Mouse (Mus musculus): Measurements from ENCODE around the gene Sik3. TPM values are rescaled to one million over a fixed set of nuclear protein-coding genes. Genes with fewer than 3 reads are reported as not detected.

The Sik3 gene
- polyA plus RNA-seq, 1 experiment from 2014 or later, result 5.0 TPM

- no peak for TF ChIP-seq EP300 (IDR thresholded peaks at IDR 0.05; ENCODE audit: low read depth)
- TF ChIP-seq CTCF (IDR thresholded peaks at IDR 0.05; ENCODE audit: low read depth), result no peak
- DNase-seq (no peak), ATAC-seq (no peak)
- H3K4me2 ChIP-seq (ENCODE audit: low read depth, low read length), result no peak overlapping the region
- H3K36me3 ChIP-seq (replicated peaks; ENCODE audit: insufficient read depth, low read length), result peaks cover 47% of the 10 kb centered on the region
- peaks cover 19% of the 10 kb centered on the region for H3K4me1 ChIP-seq (ENCODE audit: insufficient read depth)
- H3K9me3 ChIP-seq (ENCODE audit: low read length), result no peaks in the 10 kb centered on the region
- WGBS (ENCODE audit: insufficient replicate concordance), result 54% methylated on average over 2 of the region's 2 CpGs
- H3K4me3 ChIP-seq (ENCODE audit: low read depth, low read length), result no peak overlapping the region
- H3K27me3 ChIP-seq (ENCODE audit: insufficient read depth, low read length), result no peaks in the 10 kb centered on the region
- H3K27ac ChIP-seq (ENCODE audit: low read depth), result peak overlapping the region; percentile 73
- no peak overlapping the region for H3K9ac ChIP-seq (replicated peaks)
Measured at GRCm38 (mm10) chr9:46199609-46200008, 187.0 kb downstream of the Sik3 start.

- H3K4me3 ChIP-seq (ENCODE audit: low read depth, low read length), result no peak overlapping the region
- peaks cover 42% of the 10 kb centered on the region for H3K36me3 ChIP-seq (replicated peaks; ENCODE audit: insufficient read depth, low read length)
- H3K9me3 ChIP-seq (ENCODE audit: low read length), result no peaks in the 10 kb centered on the region
- H3K4me1 ChIP-seq (ENCODE audit: insufficient read depth), result peaks cover 12% of the 10 kb centered on the region
- no peak overlapping the region for H3K4me2 ChIP-seq (ENCODE audit: low read depth, low read length)
- H3K9ac ChIP-seq (replicated peaks), result no peak overlapping the region; the same call in 1 of the 2 replicates
- WGBS (ENCODE audit: insufficient replicate concordance), result 30% methylated on average over 10 of the region's 10 CpGs
- peak; percentile 77 for ATAC-seq
- peak; percentile 45 for DNase-seq
- H3K27ac ChIP-seq (ENCODE audit: low read depth), result peak overlapping the region; percentile 80
- H3K27me3 ChIP-seq (ENCODE audit: insufficient read depth, low read length), result no peaks in the 10 kb centered on the region
- TF ChIP-seq CTCF (IDR thresholded peaks at IDR 0.05; ENCODE audit: low read depth), result no peak
- peak; percentile 80 for TF ChIP-seq EP300 (IDR thresholded peaks at IDR 0.05; ENCODE audit: low read depth)
Measured at GRCm38 (mm10) chr9:46206834-46207500, 194.3 kb downstream of the Sik3 start.

- H3K4me2 ChIP-seq (ENCODE audit: low read depth, low read length), result no peak overlapping the region
- H3K27me3 ChIP-seq (ENCODE audit: insufficient read depth, low read length), result no peaks in the 10 kb centered on the region
- no peaks in the 10 kb centered on the region for H3K9me3 ChIP-seq (ENCODE audit: low read length)
- H3K4me3 ChIP-seq (ENCODE audit: low read depth, low read length), result no peak overlapping the region
- H3K9ac ChIP-seq (replicated peaks), result no peak overlapping the region
- no peak for DNase-seq
- peak; percentile 53 for ATAC-seq
- H3K36me3 ChIP-seq (replicated peaks; ENCODE audit: insufficient read depth, low read length), result peaks cover 46% of the 10 kb centered on the region
- peaks cover 12% of the 10 kb centered on the region for H3K4me1 ChIP-seq (ENCODE audit: insufficient read depth)
- WGBS (ENCODE audit: insufficient replicate concordance), result 59% methylated on average over 6 of the region's 6 CpGs
- H3K27ac ChIP-seq (ENCODE audit: low read depth), result peak overlapping the region; percentile 80
- TF ChIP-seq CTCF (IDR thresholded peaks at IDR 0.05; ENCODE audit: low read depth) (no peak), EP300 (IDR thresholded peaks at IDR 0.05; ENCODE audit: low read depth) (no peak)
Measured at GRCm38 (mm10) chr9:46207501-46207869, 194.9 kb downstream of the Sik3 start.

GRCm38 (mm10) chr9:46208401-46208974, 195.9 kb downstream of the Sik3 start:
- Histone ChIP-seq H3K4me3 (ENCODE audit: low read depth, low read length) (no peak overlapping the region), H3K4me2 (ENCODE audit: low read depth, low read length) (no peak overlapping the region), H3K27ac (ENCODE audit: low read depth) (no peak overlapping the region), H3K36me3 (replicated peaks; ENCODE audit: insufficient read depth, low read length) (peaks cover 49% of the 10 kb centered on the region), H3K4me1 (ENCODE audit: insufficient read depth) (peaks cover 9% of the 10 kb centered on the region), H3K9ac (replicated peaks) (no peak overlapping the region), H3K9me3 (ENCODE audit: low read length) (no peaks in the 10 kb centered on the region), H3K27me3 (ENCODE audit: insufficient read depth, low read length) (no peaks in the 10 kb centered on the region)
- ATAC-seq (no peak), DNase-seq (no peak)
- WGBS (ENCODE audit: insufficient replicate concordance), result 80% methylated on average over 13 of the region's 13 CpGs
- TF ChIP-seq CTCF (IDR thresholded peaks at IDR 0.05; ENCODE audit: low read depth), result no peak
- TF ChIP-seq EP300 (IDR thresholded peaks at IDR 0.05; ENCODE audit: low read depth), result no peak

- ATAC-seq (no peak), DNase-seq (no peak)
- Histone ChIP-seq H3K36me3 (replicated peaks; ENCODE audit: insufficient read depth, low read length) (peaks cover 47% of the 10 kb centered on the region), H3K4me3 (ENCODE audit: low read depth, low read length) (no peak overlapping the region), H3K4me2 (ENCODE audit: low read depth, low read length) (no peak overlapping the region), H3K4me1 (ENCODE audit: insufficient read depth) (peaks cover 24% of the 10 kb centered on the region), H3K27me3 (ENCODE audit: insufficient read depth, low read length) (no peaks in the 10 kb centered on the region), H3K27ac (ENCODE audit: low read depth) (no peak overlapping the region), H3K9ac (replicated peaks) (no peak overlapping the region), H3K9me3 (ENCODE audit: low read length) (no peaks in the 10 kb centered on the region)
- TF ChIP-seq CTCF (IDR thresholded peaks at IDR 0.05; ENCODE audit: low read depth) (no peak), EP300 (IDR thresholded peaks at IDR 0.05; ENCODE audit: low read depth) (no peak)
- WGBS (ENCODE audit: insufficient replicate concordance), result 86% methylated on average over 12 of the region's 12 CpGs
Measured at GRCm38 (mm10) chr9:46210473-46210872, 197.9 kb downstream of the Sik3 start.

GRCm38 (mm10) chr9:46214276-46214675, 201.7 kb downstream of the Sik3 start:
- TF ChIP-seq EP300 (IDR thresholded peaks at IDR 0.05; ENCODE audit: low read depth) (no peak), CTCF (IDR thresholded peaks at IDR 0.05; ENCODE audit: low read depth) (no peak)
- H3K36me3 ChIP-seq (replicated peaks; ENCODE audit: insufficient read depth, low read length), result peaks cover 38% of the 10 kb centered on the region
- no peaks in the 10 kb centered on the region for H3K27me3 ChIP-seq (ENCODE audit: insufficient read depth, low read length)
- H3K4me3 ChIP-seq (ENCODE audit: low read depth, low read length), result no peak overlapping the region
- H3K4me2 ChIP-seq (ENCODE audit: low read depth, low read length), result no peak overlapping the region
- peaks cover 29% of the 10 kb centered on the region for H3K4me1 ChIP-seq (ENCODE audit: insufficient read depth)
- H3K9ac ChIP-seq (replicated peaks), result no peak overlapping the region
- peak overlapping the region; percentile 95; the same call in 1 of the 2 replicates for H3K27ac ChIP-seq (ENCODE audit: low read depth)
- no peak for ATAC-seq
- H3K9me3 ChIP-seq (ENCODE audit: low read length), result no peaks in the 10 kb centered on the region
- no peak for DNase-seq
- WGBS (ENCODE audit: insufficient replicate concordance), result 76% methylated on average over 4 of the region's 4 CpGs

Measured in liver, postnatal 0 days (tissue).